Comparison of ENCODE assay signal across 9 mouse cellular contexts in the genomic region with DNA sequence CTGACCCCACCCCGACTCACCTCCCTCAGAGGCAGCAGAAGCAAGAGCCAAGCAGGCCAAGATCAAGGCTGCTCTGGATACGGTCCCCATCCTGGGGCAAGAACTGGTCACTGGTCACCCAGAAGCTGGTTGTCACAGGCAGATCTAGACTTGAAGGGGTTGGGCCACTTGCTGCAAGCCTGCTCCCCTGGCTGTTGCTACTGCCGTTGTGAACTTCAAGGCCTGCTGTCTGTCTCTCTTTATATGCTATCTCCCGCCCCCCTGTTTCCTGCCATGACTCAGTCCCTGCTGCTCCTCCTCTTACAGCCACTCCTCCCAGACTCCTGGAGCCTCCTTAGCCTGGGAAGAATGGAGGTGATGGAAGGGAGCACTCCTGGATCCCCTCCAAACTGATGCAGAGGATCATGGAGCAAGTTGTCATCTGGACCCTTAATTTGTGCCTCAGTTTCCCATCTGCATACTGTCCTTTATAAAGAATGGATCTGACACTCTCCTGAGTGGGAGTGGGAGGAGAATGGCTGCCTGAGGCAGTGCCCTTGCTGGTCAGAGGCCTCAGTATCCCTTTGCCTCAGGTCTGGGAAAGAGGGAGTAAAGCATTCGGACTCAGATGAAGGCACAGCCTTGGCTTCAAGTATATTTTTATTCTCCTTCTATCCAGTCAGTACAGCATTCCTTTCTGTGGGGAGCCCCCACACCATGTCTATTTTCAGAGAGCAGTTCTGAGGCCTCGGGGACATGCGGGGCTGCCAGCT. TPM values are rescaled to one million over a fixed set of nuclear protein-coding genes. Genes with fewer than 3 reads are reported as not detected.
DNase-seq lines count a peak whose midpoint lies in the region; ATAC-seq and TF ChIP-seq lines count a peak whose summit lies in the region.
"Had no signal": no experiment of that assay in that cellular context is flagged by ENCODE, and none has a peak within 500 bp of the region (broad histone marks: within the 10 kb centered on the region; RNA-seq: fewer than 3 reads in every experiment).

A gene (minus strand): TSS at position 217 of the 752 bp plus-strand sequence.

- H3K4me2 ChIP-seq in hindbrain, embryonic 14.5 days (replicated peaks): no peak within 1 kb of the TSS
- no peak within 1 kb of the TSS for H3K4me2 ChIP-seq in forebrain, embryonic 13.5 days
- H3K4me2 ChIP-seq: limb, embryonic 13.5 days had no signal

- peaks cover 7 to 35% of the 10 kb centered on the region in 2 experiments; a peak in 3 of 4 replicates for H3K4me1 ChIP-seq in ES-E14 (ENCODE audit: control insufficient read depth in 2 of 2, insufficient read depth in 2 of 2, low read length in 2 of 2, poor library complexity in 1 of 2)
- no peaks in the 10 kb centered on the region for H3K4me1 ChIP-seq in hindbrain, embryonic 14.5 days (replicated peaks; ENCODE audit: control insufficient read depth, insufficient read depth, low read length)
- H3K4me1 ChIP-seq in forebrain, embryonic 13.5 days: no peaks in the 10 kb centered on the region
- H3K4me1 ChIP-seq: limb, embryonic 13.5 days had no signal

- ATAC-seq in activated CD4-positive, CD25-positive, alpha-beta regulatory T cell, adult 4 months: peak; percentile 72
- ATAC-seq in hindbrain, embryonic 14.5 days (ENCODE audit: low FRiP score): no peak
- ATAC-seq in megakaryocyte, adult 5-6 weeks (ENCODE audit: poor library complexity, severe bottlenecking): peak; percentile 30; the same call in 1 of the 2 replicates
- no peak for ATAC-seq in forebrain, embryonic 13.5 days

- no peak within 1 kb of the TSS for H3K27ac ChIP-seq in ES-E14 (ENCODE audit: insufficient read depth, low read depth, low read length, poor library complexity, severe bottlenecking)
- no peak within 1 kb of the TSS for H3K27ac ChIP-seq in hindbrain, embryonic 14.5 days
- H3K27ac ChIP-seq in forebrain, embryonic 13.5 days: no peak within 1 kb of the TSS
- H3K27ac ChIP-seq: limb, embryonic 13.5 days had no signal

- H3K4me3 ChIP-seq in ES-E14 (ENCODE audit: insufficient read depth in 1 of 2, low read depth in 1 of 2, low read length in 2 of 2, poor library complexity in 1 of 2, severe bottlenecking in 1 of 2): no peak within 1 kb of the TSS
- no peak within 1 kb of the TSS for H3K4me3 ChIP-seq in hindbrain, embryonic 14.5 days (replicated peaks; ENCODE audit: low read length)
- no peak within 1 kb of the TSS for H3K4me3 ChIP-seq in forebrain, embryonic 13.5 days
- H3K4me3 ChIP-seq: limb, embryonic 13.5 days had no signal

- H3K9me3 ChIP-seq in ES-E14 (ENCODE audit: control insufficient read depth, insufficient read depth, low read depth, low read length): no peaks in the 10 kb centered on the region
- H3K9me3 ChIP-seq in hindbrain, embryonic 14.5 days (ENCODE audit: control insufficient read depth, low read length): no peaks in the 10 kb centered on the region
- no peaks in the 10 kb centered on the region for H3K9me3 ChIP-seq in forebrain, embryonic 13.5 days (replicated peaks)
- H3K9me3 ChIP-seq: limb, embryonic 13.5 days had no signal

- H3K9ac ChIP-seq in ES-E14 (ENCODE audit: insufficient read depth, low read depth, low read length, poor library complexity, severe bottlenecking): no peak within 1 kb of the TSS
- H3K9ac ChIP-seq in hindbrain, embryonic 14.5 days: no peak within 1 kb of the TSS
- H3K9ac ChIP-seq in forebrain, embryonic 13.5 days: no peak within 1 kb of the TSS
- H3K9ac ChIP-seq: limb, embryonic 13.5 days had no signal

- in situ Hi-C loops in ES-E14 (cut with MboI; ENCODE audit: low sequenced_read_pairs in 2 of 2, unreplicated experiment in 2 of 2): no loop called here

- WGBS in hindbrain, embryonic 14.5 days: 80% methylated on average over 7 of the region's 7 CpGs
- 81% methylated on average over 7 of the region's 7 CpGs for WGBS in forebrain, embryonic 13.5 days

- no peak for DNase-seq in ES-E14 (ENCODE audit: low read depth, low spot score)
- DNase-seq in gastrocnemius, adult 8-10 months (ENCODE audit: low spot score in 2 of 2): peak; percentile 25 to 37
- DNase-seq in hindbrain, embryonic 14.5 days (ENCODE audit: low spot score): no peak
- DNase-seq in left cerebral cortex, adult 9 months (ENCODE audit: low spot score in 2 of 2): peak; percentile 23 to 43
- DNase-seq in thymus, postnatal 25 days: peak; percentile 45

- no peaks in the 10 kb centered on the region for H3K27me3 ChIP-seq in hindbrain, embryonic 14.5 days (ENCODE audit: control insufficient read depth, insufficient read depth, low read length)
- no peaks in the 10 kb centered on the region for H3K27me3 ChIP-seq in forebrain, embryonic 13.5 days
- H3K27me3 ChIP-seq: limb, embryonic 13.5 days had no signal

- peaks cover 47% of the 10 kb centered on the region for H3K36me3 ChIP-seq in ES-E14 (ENCODE audit: control insufficient read depth, insufficient read depth, low read length, poor library complexity, severe bottlenecking)
- H3K36me3 ChIP-seq in hindbrain, embryonic 14.5 days (replicated peaks; ENCODE audit: control insufficient read depth, insufficient read depth): peaks cover 81% of the 10 kb centered on the region
- H3K36me3 ChIP-seq in forebrain, embryonic 13.5 days (ENCODE audit: poor library complexity, severe bottlenecking): peaks cover 91% of the 10 kb centered on the region

TF ChIP-seq in ES-E14, 5 proteins besides CTCF, POLR2A, EP300 and RAD21:
- no peak for TF ChIP-seq HCFC1 (IDR thresholded peaks at IDR 0.05; ENCODE audit: borderline replicate concordance, insufficient read depth, low read length)
- no peak for TF ChIP-seq ZNF384 (IDR thresholded peaks at IDR 0.05; ENCODE audit: low read depth, low read length)
- no peak for TF ChIP-seq ZC3H11A (IDR thresholded peaks at IDR 0.05; ENCODE audit: borderline replicate concordance, low read depth, low read length)
- no peak for TF ChIP-seq MAFK (IDR thresholded peaks at IDR 0.05; ENCODE audit: insufficient read depth, low read depth, low read length)
- TF ChIP-seq CHD2 (IDR thresholded peaks at IDR 0.05; ENCODE audit: low read depth, low read length): no peak

RNA-seq across cellular contexts. Expression of the gene that starts here (rescaled TPM):
- total RNA-seq in ES-E14 (2012; rRNA removed): 4.1 and 13.4 TPM in 2 replicates
- 100 to 1,000 TPM; 115 to 149 TPM for polyA plus RNA-seq in activated CD4-positive, CD25-positive, alpha-beta regulatory T cell, adult 4 months (2017; shearing (Covaris generic))
- total RNA-seq in gastrocnemius, adult 8-10 months (2022): 10 to 100 TPM in 2 of 4 experiments, 1 to 10 TPM in 2; 6.0 to 16.6 (median 12.2) TPM
- polyA plus RNA-seq in hindbrain, embryonic 14.5 days (2014; fragmentation: Nextera tagmentation; extraction: Ambion mirVana): 11.1 and 12.5 TPM in 2 replicates
- total RNA-seq in megakaryocyte, adult 5-6 weeks (2015): 3.6 and 7.3 TPM in 2 replicates
- 1.0 and 1.9 TPM in 2 replicates for total RNA-seq in megakaryocyte, adult 5-6 weeks (2017)
- polyA plus RNA-seq in forebrain, embryonic 13.5 days (2015; fragmentation: Nextera tagmentation; extraction: Ambion mirVana): 9.5 and 12.2 TPM in 2 replicates

Comparison
In these comparisons a context has a peak if more than half of its experiments do, and no peak if none do; other contexts are left out.
1. DNase-seq: peak in gastrocnemius, adult 8-10 months (2 of 2), left cerebral cortex, adult 9 months (2 of 2) and thymus, postnatal 25 days (single experiment); none in ES-E14 (single experiment) and hindbrain, embryonic 14.5 days (single experiment).
2. ATAC-seq: peak in activated CD4-positive, CD25-positive, alpha-beta regulatory T cell, adult 4 months (single experiment) and megakaryocyte, adult 5-6 weeks (single experiment); none in hindbrain, embryonic 14.5 days (single experiment) and forebrain, embryonic 13.5 days (single experiment).